Mouse (Mus musculus): ENCODE measurements around the gene Tead1. TPM values are rescaled to one million over a fixed set of nuclear protein-coding genes. Genes with fewer than 3 reads are reported as not detected.

Tead1 gene
- polyA plus RNA-seq, 1 experiment from 2014 or later = 2.1 TPM

- no peak for TF ChIP-seq CTCF (IDR thresholded peaks at IDR 0.05; ENCODE audit: low read depth)
- TF ChIP-seq EP300 (IDR thresholded peaks at IDR 0.05; ENCODE audit: low read depth) = no peak
- ATAC-seq (no peak), DNase-seq (no peak)
- Histone ChIP-seq H3K4me3 (ENCODE audit: low read depth, low read length) (no peak overlapping the region), H3K4me1 (ENCODE audit: insufficient read depth) (no peaks in the 10 kb centered on the region; the same call in 1 of the 2 replicates), H3K27ac (ENCODE audit: low read depth) (no peak overlapping the region), H3K27me3 (ENCODE audit: insufficient read depth, low read length) (no peaks in the 10 kb centered on the region), H3K36me3 (replicated peaks; ENCODE audit: insufficient read depth, low read length) (no peaks in the 10 kb centered on the region), H3K9me3 (ENCODE audit: low read length) (no peaks in the 10 kb centered on the region), H3K4me2 (ENCODE audit: low read depth, low read length) (no peak overlapping the region), H3K9ac (replicated peaks) (no peak overlapping the region)
- 80% methylated on average over 3 of the region's 4 CpGs for WGBS (ENCODE audit: insufficient replicate concordance)
These were observed 27.6 kb downstream of the Tead1 start for GRCm38 (mm10) chr7:112706756-112707155.

GRCm38 (mm10) chr7:112710409-112711107, 31.4 kb downstream of the Tead1 start:
- ATAC-seq = no peak
- 79% methylated on average over 7 of the region's 7 CpGs for WGBS (ENCODE audit: insufficient replicate concordance)
- no peak for DNase-seq

GRCm38 (mm10) chr7:112711977-112712376, 32.9 kb downstream of the Tead1 start:
- DNase-seq (no peak), ATAC-seq (no peak)
- no peak overlapping the region for H3K9ac ChIP-seq (replicated peaks)
- TF ChIP-seq EP300 (IDR thresholded peaks at IDR 0.05; ENCODE audit: low read depth) (no peak), CTCF (IDR thresholded peaks at IDR 0.05; ENCODE audit: low read depth) (no peak)
- H3K4me1 ChIP-seq (ENCODE audit: insufficient read depth) = peaks cover 5% of the 10 kb centered on the region
- 45% methylated on average over 5 of the region's 5 CpGs for WGBS (ENCODE audit: insufficient replicate concordance)
- no peaks in the 10 kb centered on the region for H3K27me3 ChIP-seq (ENCODE audit: insufficient read depth, low read length)
- no peak overlapping the region for H3K27ac ChIP-seq (ENCODE audit: low read depth)
- no peaks in the 10 kb centered on the region for H3K36me3 ChIP-seq (replicated peaks; ENCODE audit: insufficient read depth, low read length)
- H3K4me3 ChIP-seq (ENCODE audit: low read depth, low read length) = no peak overlapping the region
- no peaks in the 10 kb centered on the region for H3K9me3 ChIP-seq (ENCODE audit: low read length)
- H3K4me2 ChIP-seq (ENCODE audit: low read depth, low read length) = no peak overlapping the region

More at GRCm38 (mm10) chr7:112710409-112711107, 31.4 kb downstream of the Tead1 start:
- no peak overlapping the region for H3K4me2 ChIP-seq (ENCODE audit: low read depth, low read length)
- H3K9me3 ChIP-seq (ENCODE audit: low read length) = no peaks in the 10 kb centered on the region
- no peaks in the 10 kb centered on the region for H3K36me3 ChIP-seq (replicated peaks; ENCODE audit: insufficient read depth, low read length)
- no peak overlapping the region for H3K4me3 ChIP-seq (ENCODE audit: low read depth, low read length)
- H3K9ac ChIP-seq (replicated peaks) = no peak overlapping the region
- no peaks in the 10 kb centered on the region for H3K27me3 ChIP-seq (ENCODE audit: insufficient read depth, low read length)
- no peak for TF ChIP-seq EP300 (IDR thresholded peaks at IDR 0.05; ENCODE audit: low read depth)
- no peak for TF ChIP-seq CTCF (IDR thresholded peaks at IDR 0.05; ENCODE audit: low read depth)
- no peak overlapping the region for H3K27ac ChIP-seq (ENCODE audit: low read depth)
- no peaks in the 10 kb centered on the region; the same call in 1 of the 2 replicates for H3K4me1 ChIP-seq (ENCODE audit: insufficient read depth)

- WGBS (ENCODE audit: insufficient replicate concordance) = 56% methylated on average over 5 of the region's 5 CpGs
- no peaks in the 10 kb centered on the region for H3K9me3 ChIP-seq (ENCODE audit: low read length)
- no peak overlapping the region for H3K9ac ChIP-seq (replicated peaks)
- DNase-seq (no peak), ATAC-seq (no peak)
- H3K27ac ChIP-seq (ENCODE audit: low read depth) = no peak overlapping the region
- TF ChIP-seq CTCF (IDR thresholded peaks at IDR 0.05; ENCODE audit: low read depth) (peak; percentile 29; the same call in 1 of the 2 replicates), EP300 (IDR thresholded peaks at IDR 0.05; ENCODE audit: low read depth) (no peak)
- no peak overlapping the region for H3K4me3 ChIP-seq (ENCODE audit: low read depth, low read length)
- H3K27me3 ChIP-seq (ENCODE audit: insufficient read depth, low read length) = no peaks in the 10 kb centered on the region
- no peak overlapping the region for H3K4me2 ChIP-seq (ENCODE audit: low read depth, low read length)
- no peaks in the 10 kb centered on the region for H3K36me3 ChIP-seq (replicated peaks; ENCODE audit: insufficient read depth, low read length)
- peaks cover 8% of the 10 kb centered on the region for H3K4me1 ChIP-seq (ENCODE audit: insufficient read depth)
These were observed 34.4 kb downstream of the Tead1 start for GRCm38 (mm10) chr7:112713509-112713908.

GRCm38 (mm10) chr7:112714783-112715182, 35.7 kb downstream of the Tead1 start:
- H3K9ac ChIP-seq (replicated peaks) = no peak overlapping the region
- peak; percentile 57 for ATAC-seq
- H3K36me3 ChIP-seq (replicated peaks; ENCODE audit: insufficient read depth, low read length) = no peaks in the 10 kb centered on the region
- no peak overlapping the region for H3K4me3 ChIP-seq (ENCODE audit: low read depth, low read length)
- no peak for DNase-seq
- 67% methylated on average over 6 of the region's 6 CpGs for WGBS (ENCODE audit: insufficient replicate concordance)
- H3K27me3 ChIP-seq (ENCODE audit: insufficient read depth, low read length) = no peaks in the 10 kb centered on the region
- peaks cover 8% of the 10 kb centered on the region for H3K4me1 ChIP-seq (ENCODE audit: insufficient read depth)
- no peak overlapping the region for H3K27ac ChIP-seq (ENCODE audit: low read depth)
- TF ChIP-seq CTCF (IDR thresholded peaks at IDR 0.05; ENCODE audit: low read depth) = no peak
- TF ChIP-seq EP300 (IDR thresholded peaks at IDR 0.05; ENCODE audit: low read depth) = no peak
- H3K9me3 ChIP-seq (ENCODE audit: low read length) = no peaks in the 10 kb centered on the region
- no peak overlapping the region for H3K4me2 ChIP-seq (ENCODE audit: low read depth, low read length)

- H3K27me3 ChIP-seq (ENCODE audit: insufficient read depth, low read length) = no peaks in the 10 kb centered on the region
- H3K36me3 ChIP-seq (replicated peaks; ENCODE audit: insufficient read depth, low read length) = no peaks in the 10 kb centered on the region
- H3K27ac ChIP-seq (ENCODE audit: low read depth) = peak overlapping the region; percentile 29; the same call in 1 of the 2 replicates
- no peaks in the 10 kb centered on the region for H3K9me3 ChIP-seq (ENCODE audit: low read length)
- H3K4me1 ChIP-seq (ENCODE audit: insufficient read depth) = peaks cover 17% of the 10 kb centered on the region
- ATAC-seq (no peak), DNase-seq (no peak)
- no peak overlapping the region for H3K9ac ChIP-seq (replicated peaks)
- no peak overlapping the region for H3K4me3 ChIP-seq (ENCODE audit: low read depth, low read length)
- 71% methylated on average over 6 of the region's 6 CpGs for WGBS (ENCODE audit: insufficient replicate concordance)
- H3K4me2 ChIP-seq (ENCODE audit: low read depth, low read length) = no peak overlapping the region
- TF ChIP-seq EP300 (IDR thresholded peaks at IDR 0.05; ENCODE audit: low read depth) = no peak
- no peak for TF ChIP-seq CTCF (IDR thresholded peaks at IDR 0.05; ENCODE audit: low read depth)
These were observed 37.6 kb downstream of the Tead1 start for GRCm38 (mm10) chr7:112716701-112717100.

Measured in liver, postnatal 0 days (tissue).